Mouse (Mus musculus): ENCODE data around the gene Epor. TPM values are rescaled to one million over a fixed set of nuclear protein-coding genes. Genes with fewer than 3 reads are reported as not detected.

Epor gene
- polyA plus RNA-seq (2015; fragmentation: Nextera tagmentation; extraction: Ambion mirVana), result 1.9 and 2.2 TPM in 2 replicates

GRCm38 (mm10) chr9:21963417-21963816 is at the start of gene Epor:
TSS of gene Epor (minus strand) at chr9:21963506.
- 19% methylated on average over 8 of the region's 8 CpGs for WGBS
- ATAC-seq (ENCODE audit: low FRiP score), result no peak
- Histone ChIP-seq H3K4me1 (replicated peaks) (peaks cover 30% of the 10 kb centered on the region), H3K4me2 (peak within 1 kb of the TSS; percentile 66), H3K27me3 (peaks cover 64% of the 10 kb centered on the region), H3K27ac (no peak within 1 kb of the TSS), H3K4me3 (peak within 1 kb of the TSS; percentile 38), H3K9me3 (no peaks in the 10 kb centered on the region), H3K9ac (peak within 1 kb of the TSS; percentile 65), H3K36me3 (peaks cover 5% of the 10 kb centered on the region; the same call in 1 of the 2 replicates)

DNA sequence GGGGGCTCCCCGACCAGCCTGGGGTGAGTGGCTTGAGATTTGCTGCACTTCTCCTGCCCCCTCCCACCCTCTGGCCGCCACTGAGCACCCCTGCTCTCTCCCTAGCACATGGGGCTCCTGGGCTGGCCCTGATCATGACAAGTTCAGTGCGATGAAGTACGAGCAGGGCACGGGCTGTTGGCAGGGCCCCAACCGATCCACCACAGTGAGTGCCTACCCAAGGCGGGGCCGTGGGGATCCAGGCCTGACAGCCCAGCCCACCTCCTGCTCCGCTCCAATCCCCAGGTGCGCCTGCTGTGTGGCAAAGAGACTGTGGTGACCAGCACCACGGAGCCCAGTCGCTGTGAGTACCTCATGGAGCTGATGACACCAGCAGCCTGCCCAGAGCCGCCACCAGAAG is 49.4 kb upstream of the Epor start:
- peak; percentile 27; the same call in 1 of the 2 replicates for ATAC-seq (ENCODE audit: low FRiP score)
- peak overlapping the region; percentile 23; the same call in 1 of the 2 replicates for H3K27ac ChIP-seq
- H3K4me1 ChIP-seq (replicated peaks), result peaks cover 21% of the 10 kb centered on the region; the same call in 1 of the 2 replicates
- H3K36me3 ChIP-seq, result peaks cover 89% of the 10 kb centered on the region
- no peak overlapping the region for H3K4me3 ChIP-seq
- H3K9me3 ChIP-seq, result no peaks in the 10 kb centered on the region
- no peak overlapping the region for H3K9ac ChIP-seq
- H3K4me2 ChIP-seq, result no peak overlapping the region
- WGBS, result 92% methylated on average over 13 of the region's 13 CpGs
- no peaks in the 10 kb centered on the region for H3K27me3 ChIP-seq

DNA sequence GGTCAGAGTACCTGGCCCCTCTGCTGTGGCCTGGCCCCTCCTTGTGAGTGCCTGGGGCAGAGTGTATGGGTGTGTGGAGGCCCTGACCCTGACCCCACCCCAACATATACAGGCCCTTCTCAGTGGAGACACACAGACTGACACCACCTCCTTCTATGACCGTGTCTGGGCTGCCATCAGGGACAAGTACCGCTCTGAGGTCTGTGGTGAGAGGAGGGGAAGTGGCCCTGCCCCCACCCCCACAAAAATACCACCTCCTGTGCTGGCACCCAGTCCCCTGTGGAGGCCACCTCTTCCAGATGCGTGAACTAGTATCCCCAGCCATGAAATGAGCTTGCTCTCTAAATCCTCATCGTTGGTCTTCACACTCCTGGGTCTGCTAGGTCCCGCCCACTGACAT is 47.7 kb upstream of the Epor start:
- H3K27me3 ChIP-seq, result no peaks in the 10 kb centered on the region
- H3K9ac ChIP-seq, result no peak overlapping the region
- WGBS, result 83% methylated on average over 5 of the region's 5 CpGs
- H3K27ac ChIP-seq, result peak overlapping the region; percentile 35; the same call in 1 of the 2 replicates
- ATAC-seq (ENCODE audit: low FRiP score), result 0 out of 2 replicates have a peak, but pooled peaks have one; percentile 3
- H3K36me3 ChIP-seq, result peaks cover 92% of the 10 kb centered on the region
- no peaks in the 10 kb centered on the region for H3K9me3 ChIP-seq
- H3K4me1 ChIP-seq (replicated peaks), result peaks cover 25% of the 10 kb centered on the region
- no peak overlapping the region for H3K4me3 ChIP-seq
- no peak overlapping the region for H3K4me2 ChIP-seq

DNA sequence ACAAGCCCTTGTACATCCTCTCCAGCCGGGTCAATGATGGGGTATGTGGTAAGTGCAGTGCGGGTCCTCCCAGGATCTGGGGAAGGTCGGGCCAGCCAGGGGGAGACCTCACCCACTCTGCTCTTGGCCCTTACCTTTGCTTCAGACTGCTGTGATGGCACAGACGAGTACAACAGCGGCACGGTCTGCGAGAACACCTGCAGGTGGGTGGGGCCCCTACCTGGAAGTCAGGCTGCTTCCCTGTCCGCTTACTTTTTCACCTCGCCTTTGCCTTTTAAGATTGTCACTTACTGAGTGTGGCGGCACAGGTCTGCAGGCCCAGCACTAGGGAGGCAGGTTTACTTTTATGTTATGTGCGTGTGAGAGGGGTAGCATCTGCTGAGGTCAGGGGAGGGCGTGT is 41.2 kb upstream of the Epor start:
- WGBS, result 93% methylated on average over 12 of the region's 12 CpGs
- Histone ChIP-seq H3K9ac (peak overlapping the region; percentile 84), H3K9me3 (no peaks in the 10 kb centered on the region), H3K27ac (no peak overlapping the region), H3K4me1 (replicated peaks) (peaks cover 48% of the 10 kb centered on the region), H3K36me3 (peaks cover 57% of the 10 kb centered on the region), H3K27me3 (no peaks in the 10 kb centered on the region), H3K4me2 (peak overlapping the region; percentile 93), H3K4me3 (peak overlapping the region; percentile 68)
- no peak for ATAC-seq (ENCODE audit: low FRiP score)

DNA sequence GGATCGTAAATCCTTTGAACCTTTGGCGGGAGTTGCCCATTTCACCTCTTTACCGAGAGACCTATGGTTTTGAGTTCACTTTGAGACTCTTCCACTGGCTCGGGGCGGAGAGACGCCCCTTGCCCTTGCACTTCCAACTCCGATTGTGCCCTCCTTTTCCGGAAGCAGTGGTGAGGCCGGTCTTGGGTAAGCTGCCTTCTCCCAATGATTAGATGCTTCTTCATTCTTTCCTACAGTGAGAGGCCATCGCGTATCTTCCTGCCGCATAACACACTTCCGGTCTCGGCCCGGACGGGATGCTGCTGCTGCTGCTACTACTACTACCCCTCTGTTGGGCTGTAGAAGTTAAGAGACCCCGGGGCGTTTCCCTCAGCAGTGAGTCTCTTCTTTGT is 39.9 kb upstream of the Epor start:
- H3K9ac ChIP-seq, result peak overlapping the region; percentile 84
- 0% methylated on average over 18 of the region's 18 CpGs for WGBS
- peak; percentile 23 for ATAC-seq (ENCODE audit: low FRiP score)

DNA sequence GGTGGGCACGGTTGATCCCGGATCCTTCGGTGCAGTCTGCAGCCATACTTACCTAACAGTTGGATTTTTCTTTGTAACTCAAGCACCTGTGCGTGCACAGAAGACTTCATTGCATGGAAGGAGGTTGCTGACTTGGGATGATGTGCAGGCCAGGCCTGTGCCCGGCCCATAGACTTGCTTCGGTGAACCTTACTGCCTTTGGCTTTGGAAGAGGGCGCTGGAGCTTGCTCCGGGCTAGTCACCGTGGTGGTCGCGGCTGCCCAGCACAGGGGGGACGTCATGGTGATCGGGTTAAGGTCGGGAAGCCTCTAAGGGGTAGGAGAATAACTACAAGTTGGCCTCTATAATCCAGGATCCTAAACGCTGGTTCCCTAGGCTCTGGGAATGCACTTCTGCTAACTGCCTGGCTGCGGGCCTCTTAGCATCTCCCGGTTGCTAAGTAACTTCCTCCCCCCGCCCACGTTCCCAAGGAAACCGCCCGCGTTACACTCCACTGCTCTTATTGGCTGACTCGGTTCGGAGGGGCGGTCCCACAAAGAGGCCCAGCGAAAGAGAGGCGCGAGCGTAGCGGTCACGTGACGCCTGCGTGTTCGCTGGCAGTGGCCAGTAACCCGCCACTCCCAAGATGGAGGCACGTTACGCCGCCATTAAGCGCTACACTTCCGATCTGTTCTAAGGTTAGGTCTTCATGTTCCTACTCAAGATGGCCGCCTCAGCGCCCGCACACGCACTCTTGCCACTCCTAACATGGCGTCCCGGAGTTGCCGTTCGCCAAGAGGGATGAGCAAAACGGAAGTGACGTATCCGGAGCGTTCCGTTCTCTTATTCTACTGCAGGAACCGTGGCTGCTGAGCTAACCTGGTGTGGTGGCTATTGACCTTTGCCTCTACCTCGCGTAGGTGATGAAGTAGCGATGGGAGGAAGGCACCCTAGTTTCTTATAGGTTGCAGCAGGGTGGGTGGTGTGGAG is 39.2 kb upstream of the Epor start, which contains the start of the genes Ccdc151 and Prkcsh:
Ccdc151 (minus strand) TSS at position 441 of the 969 bp plus-strand sequence.
Prkcsh (plus strand) TSS at position 613 of the 969 bp plus-strand sequence.
- no peaks in the 10 kb centered on the region for H3K27me3 ChIP-seq
- H3K4me3 ChIP-seq, result peak within 1 kb of the TSS; percentile 68
- peak within 1 kb of the TSS; percentile 89 for H3K27ac ChIP-seq
- ATAC-seq (ENCODE audit: low FRiP score), result peak; percentile 99
- no peaks in the 10 kb centered on the region for H3K9me3 ChIP-seq
- H3K4me1 ChIP-seq (replicated peaks), result peaks cover 46% of the 10 kb centered on the region
- H3K9ac ChIP-seq, result peak within 1 kb of the TSS; percentile 84
- H3K36me3 ChIP-seq, result peaks cover 36% of the 10 kb centered on the region
- WGBS, result 5% methylated on average over 57 of the region's 57 CpGs
- H3K4me2 ChIP-seq, result peak within 1 kb of the TSS; percentile 93

More for the DNA sequence above, 39.9 kb upstream of the Epor start:
- Histone ChIP-seq H3K4me1 (replicated peaks) (peaks cover 46% of the 10 kb centered on the region), H3K27ac (peak overlapping the region; percentile 89), H3K9me3 (no peaks in the 10 kb centered on the region), H3K27me3 (no peaks in the 10 kb centered on the region), H3K36me3 (peaks cover 43% of the 10 kb centered on the region), H3K4me2 (peak overlapping the region; percentile 93), H3K4me3 (peak overlapping the region; percentile 68)

DNA sequence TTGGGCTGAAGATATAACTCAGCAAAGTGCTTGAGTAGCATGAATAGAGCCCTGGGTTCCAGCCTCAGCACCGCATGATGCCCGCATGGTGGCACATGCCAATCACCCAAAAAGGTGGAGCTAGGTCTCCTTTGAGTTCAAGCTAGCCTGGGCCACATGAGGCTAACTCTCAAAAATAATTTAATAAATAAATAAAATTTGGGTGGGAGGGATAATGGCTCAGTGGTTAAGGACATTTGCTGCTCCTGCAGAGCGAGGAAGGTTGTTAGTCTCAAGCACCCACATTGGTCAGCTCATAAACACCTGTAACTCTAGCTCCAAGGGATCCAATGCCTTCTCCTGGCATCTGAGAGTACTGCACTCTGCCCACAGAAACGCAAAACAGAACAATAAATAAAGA is 38.3 kb upstream of the Epor start:
- H3K4me1 ChIP-seq (replicated peaks), result peaks cover 41% of the 10 kb centered on the region
- H3K9ac ChIP-seq, result no peak overlapping the region
- peak overlapping the region; percentile 41 for H3K4me3 ChIP-seq
- peaks cover 28% of the 10 kb centered on the region for H3K36me3 ChIP-seq
- WGBS, result 86% methylated on average over 4 of the region's 4 CpGs
- no peak for ATAC-seq (ENCODE audit: low FRiP score)
- H3K27me3 ChIP-seq, result no peaks in the 10 kb centered on the region
- H3K27ac ChIP-seq, result no peak overlapping the region
- peak overlapping the region; percentile 60 for H3K4me2 ChIP-seq
- no peaks in the 10 kb centered on the region for H3K9me3 ChIP-seq

- no peaks in the 10 kb centered on the region for H3K27me3 ChIP-seq
- no peak overlapping the region for H3K27ac ChIP-seq
- H3K4me2 ChIP-seq, result no peak overlapping the region
- 95% methylated on average over 6 of the region's 6 CpGs for WGBS
- peaks cover 14% of the 10 kb centered on the region for H3K36me3 ChIP-seq
- H3K4me1 ChIP-seq (replicated peaks), result peaks cover 28% of the 10 kb centered on the region
- H3K9ac ChIP-seq, result no peak overlapping the region
- no peak overlapping the region for H3K4me3 ChIP-seq
- no peaks in the 10 kb centered on the region for H3K9me3 ChIP-seq
- no peak for ATAC-seq (ENCODE audit: low FRiP score)
These were observed 37.0 kb upstream of the Epor start for GRCm38 (mm10) chr9:22000296-22000695.

GRCm38 (mm10) chr9:21996178-21996867 is 33.0 kb upstream of the Epor start:
- Histone ChIP-seq H3K4me2 (no peak overlapping the region), H3K9me3 (no peaks in the 10 kb centered on the region), H3K27ac (no peak overlapping the region), H3K27me3 (peaks cover 23% of the 10 kb centered on the region), H3K4me1 (replicated peaks) (no peaks in the 10 kb centered on the region), H3K9ac (no peak overlapping the region), H3K4me3 (no peak overlapping the region), H3K36me3 (no peaks in the 10 kb centered on the region)
- ATAC-seq (ENCODE audit: low FRiP score), result no peak
- WGBS, result 91% methylated on average over 3 of the region's 3 CpGs

- no peaks in the 10 kb centered on the region for H3K36me3 ChIP-seq
- no peak overlapping the region for H3K27ac ChIP-seq
- H3K4me3 ChIP-seq, result no peak overlapping the region
- H3K4me2 ChIP-seq, result no peak overlapping the region
- H3K9me3 ChIP-seq, result no peaks in the 10 kb centered on the region
- ATAC-seq (ENCODE audit: low FRiP score), result no peak
- WGBS, result 77% methylated on average over 4 of the region's 4 CpGs
- H3K27me3 ChIP-seq, result peaks cover 64% of the 10 kb centered on the region
- H3K4me1 ChIP-seq (replicated peaks), result peaks cover 26% of the 10 kb centered on the region
- no peak overlapping the region for H3K9ac ChIP-seq
These were observed 28.9 kb upstream of the Epor start for GRCm38 (mm10) chr9:21992227-21992626.

GRCm38 (mm10) chr9:21989230-21990110 is 26.2 kb upstream of the Epor start, which contains the start of gene Rgl3:
TSS of gene Rgl3 (minus strand) at chr9:21989446.
- no peak for ATAC-seq (ENCODE audit: low FRiP score)
- Histone ChIP-seq H3K27ac (no peak within 1 kb of the TSS), H3K9me3 (no peaks in the 10 kb centered on the region), H3K4me2 (peak within 1 kb of the TSS; percentile 57), H3K9ac (peak within 1 kb of the TSS; percentile 64), H3K27me3 (peaks cover 91% of the 10 kb centered on the region), H3K4me1 (replicated peaks) (peaks cover 26% of the 10 kb centered on the region), H3K4me3 (peak within 1 kb of the TSS; percentile 36), H3K36me3 (no peaks in the 10 kb centered on the region)
- WGBS, result under 1% methylated on average over 41 of the region's 42 CpGs

All from hindbrain, embryonic 13.5 days (tissue).